Mouse (Mus musculus) activated CD4-positive, CD25-positive, alpha-beta regulatory T cell, adult 9 weeks (primary cell): Measurements from ENCODE around the gene Enam. TPM values are rescaled to one million over a fixed set of nuclear protein-coding genes. Genes with fewer than 3 reads are reported as not detected.

Experiments used
- polyA plus RNA-seq: library from polyadenylated mRNA; unstranded; fragments of 100-300 nt; shearing (Covaris generic); gene quantifications from one replicate; pipeline ENCODE4 v1.2.1, GENCODE M21; 2017

Gene Enam
- polyA plus RNA-seq = not detected

GRCm38 (mm10) chr5:88487675-88488074 is at the start of gene Enam:
Gene Enam (plus strand): TSS chr5:88487975.

GRCm38 (mm10) chr5:88455691-88456090 is 32.1 kb upstream of the Enam start, which contains the start of gene Ambn:
Gene Ambn (plus strand): TSS chr5:88455991.

GRCm38 (mm10) chr5:88527657-88528056 is 39.9 kb downstream of the Enam start, which contains the start of gene Jchain:
Gene Jchain (minus strand): TSS chr5:88527891.

GRCm38 (mm10) chr5:88554086-88554886 is 66.5 kb downstream of the Enam start, which contains the start of gene Utp3:
Gene Utp3 (plus strand): TSS chr5:88554462.

Other genes starting within 250 kb of the Enam start
- not detected for gene Gm7714, start 219.1 kb upstream of the Enam start, polyA plus RNA-seq
- gene Prol1, start 170.7 kb upstream of the Enam start, polyA plus RNA-seq = not detected
- not detected for gene Amtn, start 111.9 kb upstream of the Enam start, polyA plus RNA-seq
- not detected for gene Ambn, start 32.0 kb upstream of the Enam start, polyA plus RNA-seq
- gene Jchain, start 39.9 kb downstream of the Enam start, polyA plus RNA-seq = 5.6 TPM
- gene Utp3, start 66.5 kb downstream of the Enam start, polyA plus RNA-seq = 110 TPM
- gene Rufy3, start 77.1 kb downstream of the Enam start, polyA plus RNA-seq = 1.9 TPM
- gene Grsf1, start 188.2 kb downstream of the Enam start, polyA plus RNA-seq = 3.5 TPM
- gene Mob1b, start 232.9 kb downstream of the Enam start, polyA plus RNA-seq = 10.8 TPM